Mouse (Mus musculus) WW6 (cell line): ENCODE results near the gene Spice1.

Experiments used
- DNase-seq: peaks from one replicate; pipeline ENCODE4 v3.0.0-alpha.2; 2013; ENCODE audit warnings: low read depth, low spot score

Spice1 gene

DNA sequence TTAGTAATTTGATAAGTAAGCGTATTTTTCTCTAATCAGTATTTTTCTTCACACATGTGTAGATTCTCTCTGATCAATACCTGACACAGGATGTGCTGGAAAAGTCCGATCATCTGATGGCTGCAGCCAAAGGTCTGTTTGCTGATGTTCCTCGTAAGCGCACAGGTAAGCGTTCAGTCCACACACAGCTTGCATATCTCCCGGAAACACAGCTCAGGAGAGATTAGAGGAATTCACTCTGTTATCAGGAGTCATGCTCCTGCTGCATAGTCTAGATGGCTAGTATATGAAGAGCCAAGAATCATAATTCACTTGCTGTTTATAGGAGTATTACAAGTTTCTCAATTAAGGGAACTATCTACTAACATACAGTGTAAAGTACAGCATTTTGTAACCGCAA, 18.6 kb downstream of the Spice1 start:
- DNase-seq: no peak

DNA sequence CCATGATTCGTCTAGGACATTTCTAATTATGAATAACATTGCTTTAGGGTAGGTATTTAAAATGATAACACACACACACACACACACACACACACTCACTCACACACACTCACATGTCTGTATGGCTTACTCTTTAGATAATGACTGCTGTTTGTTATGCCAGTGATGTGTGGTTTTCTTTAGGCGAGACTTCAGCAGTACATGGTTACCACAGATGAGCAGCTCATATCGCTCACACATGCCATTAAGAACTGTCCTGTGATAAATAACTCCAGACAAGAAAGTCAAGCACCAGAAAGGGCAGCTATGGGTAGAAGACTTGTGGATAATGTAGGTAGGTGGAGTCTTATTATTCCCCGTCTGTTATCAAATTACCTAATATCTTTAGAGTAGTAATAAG, 28.5 kb downstream of the Spice1 start:
- no peak for DNase-seq

DNA sequence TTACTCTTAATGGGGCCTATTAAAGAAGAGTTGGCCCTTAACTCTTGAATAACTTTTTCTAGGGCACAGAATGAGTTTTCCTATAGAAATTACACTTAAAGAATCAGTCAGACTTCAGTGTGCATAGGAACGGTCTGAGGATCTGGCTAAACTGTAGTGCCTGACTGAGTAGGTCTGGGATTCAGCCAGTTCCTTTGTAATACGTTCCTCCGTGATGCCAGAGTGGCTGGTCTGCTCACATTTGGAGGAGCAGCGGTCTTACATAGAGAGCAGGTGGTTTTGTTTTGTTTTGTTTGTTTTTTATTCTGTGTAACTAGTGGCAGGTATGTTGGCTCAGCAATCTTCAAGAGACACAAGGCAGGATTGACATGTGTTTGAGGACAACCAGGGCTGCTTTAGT, 33.1 kb downstream of the Spice1 start:
- DNase-seq: no peak

DNA sequence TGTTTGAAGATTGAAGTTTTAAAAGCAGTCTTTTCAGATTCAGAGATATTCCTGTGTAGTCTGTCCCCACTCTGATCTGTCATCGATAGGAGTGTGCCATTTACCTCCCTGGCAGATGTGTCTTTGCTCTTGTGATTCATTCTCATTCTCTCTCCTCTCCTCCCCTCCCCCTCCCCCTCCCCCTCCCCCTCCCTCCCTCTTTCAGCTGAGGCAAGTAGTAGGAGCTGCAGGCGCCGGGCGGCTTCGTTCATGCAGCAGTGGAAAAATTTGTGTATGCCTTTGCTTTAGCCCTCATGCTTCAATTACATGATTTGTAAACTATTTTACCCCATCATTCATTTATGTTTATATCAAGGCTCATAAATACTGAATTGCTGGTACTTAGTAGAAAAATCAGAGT, 34.7 kb downstream of the Spice1 start:
- no peak for DNase-seq

DNA sequence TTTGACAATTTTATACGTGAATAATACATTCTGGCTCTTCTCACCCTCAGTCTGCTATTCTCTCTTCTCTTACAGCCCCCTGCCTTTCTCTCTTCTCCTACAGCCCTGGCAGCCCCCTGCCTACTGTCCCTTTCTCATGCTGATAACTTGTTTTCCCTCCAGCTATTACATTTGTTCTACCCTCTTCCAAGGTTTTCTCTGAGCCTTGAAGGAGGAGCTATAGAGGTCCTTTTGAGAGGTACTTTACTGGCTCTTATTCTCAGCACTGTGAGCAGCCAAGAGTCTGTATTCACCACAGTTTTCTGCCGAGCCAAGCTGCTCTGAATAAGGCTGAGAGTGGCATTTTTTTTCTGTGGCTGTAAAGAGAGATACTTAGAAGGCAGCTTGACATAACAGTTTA, 36.6 kb downstream of the Spice1 start:
- no peak for DNase-seq

DNA sequence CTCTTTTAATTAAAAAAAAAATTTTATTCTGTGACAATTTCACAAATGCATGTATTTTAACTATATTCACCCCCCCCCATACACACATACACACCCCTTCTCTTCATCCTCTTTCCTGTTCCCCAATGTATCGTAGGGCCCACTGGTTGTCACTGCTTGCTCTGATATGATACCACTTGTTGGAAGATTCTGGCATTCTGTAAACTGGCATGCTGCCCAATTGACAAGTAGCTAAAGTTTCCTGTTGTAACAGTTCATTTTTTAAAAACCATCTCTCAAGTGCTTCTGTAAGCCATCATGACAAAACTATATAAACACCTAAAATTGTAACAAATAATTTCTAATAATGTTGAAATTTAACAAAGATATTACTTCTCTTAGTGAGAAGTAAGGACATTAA, 37.3 kb downstream of the Spice1 start:
- no peak for DNase-seq

DNA sequence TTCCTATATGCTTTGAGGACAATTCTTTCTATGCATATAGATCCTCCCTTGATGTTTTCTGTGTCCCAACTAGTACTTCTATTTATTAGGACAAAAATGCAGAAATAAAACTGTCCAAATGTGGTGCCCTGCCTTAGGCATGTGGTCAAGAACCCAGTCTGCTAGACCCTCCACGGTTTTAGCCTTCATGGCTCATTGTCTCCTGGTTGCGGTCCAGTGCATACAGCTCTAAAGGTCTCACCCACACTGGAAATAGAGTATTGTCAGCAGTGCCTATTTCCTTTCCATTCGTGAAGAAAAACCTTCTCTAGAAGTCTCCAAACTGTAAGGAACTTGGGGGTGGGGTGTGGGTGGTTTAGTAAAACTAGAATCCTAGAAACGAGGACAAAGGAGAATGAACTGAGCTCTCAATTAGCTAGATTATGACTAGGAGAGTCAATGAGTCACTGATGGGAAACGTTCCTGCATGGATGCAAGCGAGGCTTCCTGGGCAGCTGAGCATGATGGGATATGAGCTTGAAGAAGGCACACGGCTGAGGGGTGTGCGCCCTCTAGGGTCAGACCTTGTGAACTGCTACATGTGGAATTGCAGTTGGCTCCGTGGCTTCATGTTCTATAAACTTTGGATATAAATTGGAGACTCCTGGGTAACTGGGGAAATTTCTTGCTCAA, 45.1 kb downstream of the Spice1 start:
- DNase-seq: peak; percentile 53

DNA sequence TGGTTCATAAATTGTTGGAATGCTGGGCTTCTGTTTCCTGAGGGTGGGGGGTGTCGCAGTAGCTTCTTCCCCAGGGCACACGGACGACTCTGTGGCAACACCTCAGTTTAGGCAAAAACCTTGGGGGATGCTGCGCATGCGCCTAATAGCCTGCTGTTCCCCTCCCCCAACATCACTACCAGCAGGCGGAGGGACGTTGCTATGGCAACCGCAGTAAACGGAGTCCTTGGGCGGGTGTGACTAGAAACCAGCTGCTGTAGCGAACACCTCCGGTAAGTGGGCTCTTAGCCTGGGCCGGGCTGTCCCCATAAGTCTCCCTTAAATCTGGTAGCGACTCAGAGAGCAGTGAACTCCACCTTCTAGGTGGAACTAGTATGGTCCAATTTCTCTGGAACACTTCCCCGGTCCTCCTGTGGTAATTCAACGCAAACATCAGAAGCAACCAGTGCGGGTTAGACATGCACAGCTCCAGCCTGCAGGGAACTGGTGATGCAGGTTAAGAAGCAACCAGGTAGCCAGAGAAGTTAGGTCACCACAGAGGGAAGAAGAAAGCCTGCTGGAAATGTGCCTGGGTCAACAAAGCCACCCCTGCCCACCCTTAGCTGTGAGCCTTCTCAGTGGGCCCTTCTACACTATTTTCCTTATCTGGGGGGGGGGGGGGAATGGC, 47.8 kb downstream of the Spice1 start, which contains the start of gene Cfap44:
Gene Cfap44, plus strand, starts transcription at position 220 of the 667 bp plus-strand sequence.
- peak; percentile 84 for DNase-seq

DNA sequence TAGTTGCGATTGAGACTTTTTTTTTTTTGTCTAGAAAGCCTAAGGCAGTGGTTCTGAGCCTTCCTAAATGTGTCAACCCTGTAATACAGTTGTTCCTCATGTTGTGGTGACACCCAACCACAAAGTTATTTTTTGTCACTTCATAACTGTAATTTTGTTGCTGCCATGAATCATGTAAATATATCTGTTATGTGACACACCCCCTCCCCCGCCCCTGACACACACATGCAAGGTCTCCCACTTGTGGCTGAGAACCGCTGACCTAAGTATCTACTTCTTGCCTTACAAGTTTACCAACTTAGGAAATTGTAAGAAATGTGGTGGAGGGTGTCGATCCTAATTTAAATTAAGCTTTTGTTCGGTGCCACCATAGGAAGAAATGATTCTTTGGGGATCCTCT, 58.0 kb downstream of the Spice1 start:
- DNase-seq: no peak

DNA sequence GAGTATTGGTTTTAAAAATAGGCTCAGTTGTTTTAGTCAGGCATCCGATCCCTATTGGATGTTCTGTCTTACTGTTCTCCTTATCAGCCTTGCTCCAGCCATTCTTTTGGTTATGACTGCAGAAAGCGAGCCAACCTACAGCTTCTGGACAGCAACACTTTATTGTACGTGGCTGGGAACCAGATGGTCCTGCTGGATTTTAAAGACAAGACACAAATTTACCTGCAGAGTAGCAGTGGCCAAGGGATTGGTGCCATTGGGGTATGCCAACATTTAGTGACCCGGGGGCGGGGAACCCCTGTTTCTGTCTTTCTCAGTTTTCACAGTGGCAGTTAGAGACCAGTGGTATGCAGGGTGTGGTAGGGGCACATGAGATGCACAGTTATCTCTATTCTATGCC, 60.3 kb downstream of the Spice1 start:
- no peak for DNase-seq

DNA sequence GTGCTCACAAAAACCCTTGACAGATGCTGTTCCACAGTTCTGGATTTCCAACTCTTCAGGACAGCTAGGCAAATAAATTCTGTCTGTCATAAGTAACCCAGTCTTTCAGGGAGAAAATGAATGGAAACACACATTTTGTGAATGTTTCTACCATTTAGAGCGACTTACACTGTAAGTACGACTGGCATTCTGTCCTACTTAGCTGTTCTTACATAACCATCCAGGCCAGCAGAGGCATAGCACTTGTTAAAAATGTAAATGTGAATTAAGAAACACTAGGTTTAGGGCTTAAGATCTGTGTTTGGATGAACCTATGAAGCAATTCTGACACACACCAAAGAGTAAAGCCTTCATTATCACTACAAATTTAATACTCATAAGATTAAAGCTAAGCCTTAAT, 61.4 kb downstream of the Spice1 start:
- no peak for DNase-seq

DNA sequence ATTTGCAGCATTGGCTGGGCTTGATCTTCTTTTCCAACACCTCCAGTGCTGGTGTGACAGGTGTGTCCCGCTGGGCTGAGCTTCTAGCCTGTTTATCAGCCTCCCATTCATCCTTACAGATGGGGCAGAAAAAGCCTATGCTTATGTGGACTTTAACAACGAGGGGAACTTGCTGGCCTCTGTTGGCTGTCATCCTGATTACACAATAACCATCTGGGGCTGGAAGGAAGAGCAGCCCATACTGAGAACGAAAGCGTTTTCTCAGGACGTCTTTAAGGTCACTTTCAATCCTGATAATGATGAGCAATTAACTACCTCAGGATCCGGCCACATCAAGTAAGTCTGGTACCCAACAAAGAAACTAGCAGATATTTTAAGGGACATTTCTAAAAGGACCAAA, 63.3 kb downstream of the Spice1 start:
- DNase-seq: no peak

DNA sequence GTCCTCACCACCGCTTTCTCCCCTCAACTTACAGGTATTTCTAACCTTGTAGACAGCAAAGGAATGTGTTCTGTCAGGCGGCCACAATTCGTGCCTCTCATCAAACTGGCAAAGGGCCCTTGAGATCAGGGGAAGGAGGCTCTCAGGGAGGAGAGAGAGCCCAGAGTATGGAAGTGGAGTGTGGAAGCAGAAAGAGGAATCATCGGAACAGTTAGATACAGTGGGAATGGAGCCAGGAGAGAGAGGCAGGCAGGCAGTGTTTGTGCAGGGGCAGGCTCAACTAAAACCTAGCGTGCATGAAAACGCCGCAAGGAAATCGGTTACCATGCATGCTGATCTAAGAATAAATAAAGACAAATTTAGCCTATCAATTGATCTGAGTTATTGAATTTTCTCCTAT, 70.7 kb downstream of the Spice1 start:
- DNase-seq: no peak

DNA sequence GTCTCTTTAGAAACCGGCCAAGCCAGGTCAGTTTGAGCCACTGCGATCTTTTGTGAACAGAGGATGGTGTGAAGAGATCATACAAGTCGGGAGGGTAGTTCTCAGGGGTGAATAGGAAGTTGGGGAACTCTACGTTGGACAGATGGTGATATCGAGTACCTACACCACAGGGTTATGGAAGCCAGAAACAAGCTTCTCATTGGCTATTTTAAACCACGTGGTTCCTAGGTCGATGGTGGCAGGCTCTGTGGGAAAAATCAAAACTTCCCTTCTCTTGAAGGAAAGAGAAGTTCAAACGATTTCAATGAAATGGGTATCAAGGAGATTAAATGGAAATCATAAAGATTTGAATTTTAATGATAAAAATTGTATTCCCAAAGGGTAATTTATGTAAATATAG, 74.8 kb downstream of the Spice1 start:
- DNase-seq: no peak

DNA sequence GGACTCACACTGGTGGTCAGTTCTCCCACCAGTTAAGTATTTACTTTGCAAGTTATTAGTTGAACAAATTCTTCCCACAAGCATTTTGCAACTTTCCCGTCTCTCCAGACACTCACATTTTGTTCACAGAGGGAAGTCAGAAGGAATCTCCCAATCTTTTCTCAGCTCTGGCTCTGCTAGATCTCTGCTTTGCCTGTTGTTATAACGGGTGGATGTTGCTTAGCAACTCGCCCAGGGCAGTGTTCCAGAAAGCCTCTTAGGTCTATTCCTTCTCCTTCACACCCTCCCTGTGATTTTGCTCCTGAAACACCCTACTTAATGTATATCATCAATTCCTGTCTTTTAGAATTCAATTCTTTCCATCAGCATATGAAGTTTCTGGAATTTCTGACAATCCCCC, 76.6 kb downstream of the Spice1 start:
- DNase-seq: no peak

DNA sequence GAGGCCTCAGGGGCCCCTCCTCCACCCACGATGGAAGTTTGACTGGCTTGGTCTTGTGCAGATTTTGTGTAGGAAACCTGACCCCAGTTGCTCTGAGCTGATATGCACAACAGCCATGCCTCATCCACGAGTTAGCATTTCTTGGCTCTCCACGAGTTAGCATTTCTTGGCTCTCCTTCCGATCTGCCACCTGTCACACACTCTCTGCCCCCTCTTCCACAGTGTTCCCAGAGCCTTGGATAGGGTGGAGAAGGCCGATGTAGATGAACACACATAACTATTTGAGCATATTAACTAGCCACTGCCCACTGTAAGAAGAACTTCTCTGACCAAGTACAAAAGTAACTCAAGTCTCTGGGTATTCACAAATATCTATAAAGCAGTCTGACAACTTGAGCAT, 81.5 kb downstream of the Spice1 start:
- DNase-seq: no peak

DNA sequence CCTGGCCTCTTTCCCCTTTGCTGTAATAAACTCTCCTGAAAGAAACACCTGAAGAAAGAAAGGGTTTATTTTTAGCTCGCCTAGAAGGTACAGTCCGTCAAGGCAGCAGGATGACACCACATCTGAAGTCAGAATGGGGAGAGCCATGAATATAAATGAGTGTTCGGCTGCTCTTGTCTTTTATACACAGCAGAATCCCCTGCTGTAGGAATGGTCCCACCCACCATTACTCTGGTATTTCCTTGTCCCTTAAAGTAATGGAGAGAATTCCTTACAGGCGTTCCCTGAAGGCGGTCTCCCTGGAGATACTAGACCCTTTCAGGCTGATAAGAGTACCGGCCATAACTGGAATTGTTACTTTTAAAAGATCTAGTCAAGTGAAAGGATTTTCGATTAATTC, 83.1 kb downstream of the Spice1 start:
- peak; percentile 16 for DNase-seq

DNA sequence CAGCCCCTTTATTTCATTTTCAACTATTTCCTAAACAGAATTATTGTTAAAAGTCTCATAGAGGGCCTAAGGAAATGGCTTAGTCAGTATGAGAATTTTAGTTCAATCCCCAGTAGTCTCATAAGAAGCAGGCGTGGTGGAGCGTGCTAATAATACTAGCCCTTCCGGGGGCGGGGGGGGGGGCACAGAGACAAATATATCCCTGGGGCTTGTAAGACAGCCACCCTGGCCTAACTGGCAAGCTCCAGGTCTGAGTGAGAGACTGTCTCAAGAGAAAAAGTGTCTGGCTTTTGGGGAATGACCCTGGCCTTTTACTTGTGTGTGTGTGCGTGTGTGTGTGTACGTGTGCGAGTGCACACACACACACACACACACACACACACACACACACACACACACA, 88.0 kb downstream of the Spice1 start:
- DNase-seq: no peak

DNA sequence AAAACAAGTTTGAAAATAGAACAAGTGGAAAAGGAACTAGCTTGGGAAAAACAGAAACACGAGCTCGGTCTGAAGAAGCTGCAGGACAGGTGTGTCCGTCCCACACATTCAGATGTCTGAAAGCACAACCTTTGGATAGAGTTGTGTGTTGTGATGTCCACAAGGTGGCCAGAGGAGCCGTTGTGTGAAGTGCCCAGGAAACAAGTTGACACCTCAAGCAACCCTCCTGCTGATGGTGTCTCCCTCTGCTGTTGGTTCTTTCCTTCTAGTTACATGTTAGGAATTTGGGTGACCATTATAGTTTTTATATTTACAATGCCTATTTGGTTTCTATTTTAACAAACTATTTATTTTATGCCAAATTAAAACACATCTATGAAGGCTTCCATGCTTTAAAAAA, 88.6 kb downstream of the Spice1 start:
- no peak for DNase-seq
